Mouse (Mus musculus) CH12.LX (cell line): ENCODE results near the gene Tmem192.
A peak's percentile ranks its signal among the peaks of the same experiment; 100 is the strongest.

Source experiments
- BHLHE40 ChIP-seq: IDR thresholded peaks from 2 replicates; pipeline ENCODE4 v1.6.1; 2011; ENCODE audit warnings: mild to moderate bottlenecking, low read depth, low read length, improper control_type of control experiment
- CTCF ChIP-seq, 2 experiments: IDR thresholded peaks in 1 of 2; conservative IDR thresholded peaks in 1 of 2; 2 replicates each; pipeline ENCODE4 v1.5.1; 2011 to 2012; ENCODE audit warnings: low read depth in 2 of 2, low read length in 2 of 2, improper control_type of control experiment in 1 of 2, inconsistent platforms in 1 of 2, mild to moderate bottlenecking in 1 of 2, moderate library complexity in 1 of 2
- E2F4 ChIP-seq: IDR thresholded peaks from 2 replicates; pipeline ENCODE4 v1.6.1; 2011; ENCODE audit warnings: low read depth, low read length, improper control_type of control experiment; ENCODE audit not compliant: insufficient replicate concordance
- HCFC1 ChIP-seq: IDR thresholded peaks from 2 replicates; pipeline ENCODE4 v1.6.1; 2012; ENCODE audit warnings: low read depth, mild to moderate bottlenecking, inconsistent platforms, low read length, improper control_type of control experiment
- MAFK ChIP-seq: IDR thresholded peaks from 2 replicates; pipeline ENCODE4 v1.6.1; 2011; ENCODE audit warnings: low read length, improper control_type of control experiment; ENCODE audit not compliant: insufficient replicate concordance
- POLR2A ChIP-seq: IDR thresholded peaks from 2 replicates; pipeline ENCODE4 v1.6.1; 2011; ENCODE audit warnings: low read depth, mild to moderate bottlenecking, improper control_type of control experiment, low read length
- SIN3A ChIP-seq: IDR thresholded peaks from 2 replicates; pipeline ENCODE4 v1.6.1; 2012; ENCODE audit warnings: low read length, improper control_type of control experiment, inconsistent platforms
- SMC3 ChIP-seq: IDR thresholded peaks from 2 replicates; pipeline ENCODE4 v1.6.1; 2011; ENCODE audit warnings: low read depth, low read length, improper control_type of control experiment
- UBTF ChIP-seq: IDR thresholded peaks from 2 replicates; pipeline ENCODE4 v1.6.1; 2012; ENCODE audit warnings: low read depth, mild to moderate bottlenecking, inconsistent platforms, low read length, improper control_type of control experiment, moderate library complexity
- ZNF384 ChIP-seq: IDR thresholded peaks from 2 replicates; pipeline ENCODE4 v1.6.1; 2012; ENCODE audit warnings: low read depth, low read length, improper control_type of control experiment, inconsistent platforms

GRCm38 (mm10) chr8:64941495-64941894 lies 5.5 kb upstream of the Tmem192 start:
- TF ChIP-seq POLR2A: no peak
- peak; percentile 80 for TF ChIP-seq SMC3
- TF ChIP-seq CTCF (conservative IDR thresholded peaks at IDR 0.05 in 1 of 2, IDR thresholded peaks at IDR 0.05 in 1 of 2; ENCODE audit: low read depth in 2 of 2, low read length in 2 of 2): peak; percentile 95 to 96
- TF ChIP-seq E2F4: no peak
- no peak for TF ChIP-seq BHLHE40
- no peak for TF ChIP-seq UBTF
- TF ChIP-seq MAFK: no peak
- TF ChIP-seq SIN3A: no peak
- TF ChIP-seq ZNF384: no peak
- TF ChIP-seq HCFC1: no peak
